Mouse (Mus musculus) heart, adult 8-10 months (tissue): ENCODE results near the gene Rap1gap. TPM values are rescaled to one million over a fixed set of nuclear protein-coding genes. Genes with fewer than 3 reads are reported as not detected.
A peak's percentile ranks its signal among the peaks of the same experiment; 100 is the strongest.

Experiments
- DNase-seq: peaks from one replicate; pipeline ENCODE4 v3.0.0; 2022; ENCODE audit warnings: low spot score
- total RNA-seq, 4 experiments: library from RNA; stranded (reverse); gene quantifications; 2 replicates each; pipeline ENCODE4 v1.2.4; 2022

Gene Rap1gap
- total RNA-seq, 4 experiments from 2014 or later, result 12.1 to 16.5 (median 14.5) TPM

GRCm38 (mm10) chr4:137661547-137661946, 3.0 kb upstream of the Rap1gap start:
- DNase-seq, result no peak

- no peak for DNase-seq
Observed at GRCm38 (mm10) chr4:137663491-137663890, 1.0 kb upstream of the Rap1gap start.

GRCm38 (mm10) chr4:137664980-137665675, 602 bp downstream of the Rap1gap start:
- DNase-seq, result no peak

- DNase-seq, result no peak
Observed at GRCm38 (mm10) chr4:137665791-137666190, 1.3 kb downstream of the Rap1gap start.

GRCm38 (mm10) chr4:137666283-137666957, 1.9 kb downstream of the Rap1gap start:
- DNase-seq, result no peak

- no peak for DNase-seq
Observed at GRCm38 (mm10) chr4:137666958-137667345, 2.4 kb downstream of the Rap1gap start.

- DNase-seq, result no peak
Observed at GRCm38 (mm10) chr4:137667747-137668146, 3.2 kb downstream of the Rap1gap start.

- no peak for DNase-seq
Observed at GRCm38 (mm10) chr4:137671711-137672500, 7.4 kb downstream of the Rap1gap start.

- DNase-seq, result no peak
Observed at GRCm38 (mm10) chr4:137675566-137675965, 11.0 kb downstream of the Rap1gap start.

- DNase-seq, result peak; percentile 63
Observed at GRCm38 (mm10) chr4:137676057-137676456, 11.5 kb downstream of the Rap1gap start.

- DNase-seq, result no peak
Observed at GRCm38 (mm10) chr4:137676700-137677484, 12.4 kb downstream of the Rap1gap start.

GRCm38 (mm10) chr4:137677906-137678305, 13.4 kb downstream of the Rap1gap start:
- DNase-seq, result peak; percentile 26

- no peak for DNase-seq
Observed at GRCm38 (mm10) chr4:137678568-137678967, 14.0 kb downstream of the Rap1gap start.

GRCm38 (mm10) chr4:137679979-137680550, 15.5 kb downstream of the Rap1gap start:
- no peak for DNase-seq

GRCm38 (mm10) chr4:137680721-137681120, 16.2 kb downstream of the Rap1gap start:
- DNase-seq, result no peak

GRCm38 (mm10) chr4:137681408-137682104, 17.0 kb downstream of the Rap1gap start:
- DNase-seq, result no peak

GRCm38 (mm10) chr4:137682961-137683453, 18.5 kb downstream of the Rap1gap start:
- DNase-seq, result no peak

GRCm38 (mm10) chr4:137684830-137685343, 20.4 kb downstream of the Rap1gap start:
- no peak for DNase-seq

GRCm38 (mm10) chr4:137686303-137686702, 21.8 kb downstream of the Rap1gap start:
- DNase-seq, result no peak

GRCm38 (mm10) chr4:137687234-137687825, 22.8 kb downstream of the Rap1gap start:
- DNase-seq, result no peak
